Comparison of ENCODE assay signal across 14 mouse cellular contexts in the genomic region with DNA sequence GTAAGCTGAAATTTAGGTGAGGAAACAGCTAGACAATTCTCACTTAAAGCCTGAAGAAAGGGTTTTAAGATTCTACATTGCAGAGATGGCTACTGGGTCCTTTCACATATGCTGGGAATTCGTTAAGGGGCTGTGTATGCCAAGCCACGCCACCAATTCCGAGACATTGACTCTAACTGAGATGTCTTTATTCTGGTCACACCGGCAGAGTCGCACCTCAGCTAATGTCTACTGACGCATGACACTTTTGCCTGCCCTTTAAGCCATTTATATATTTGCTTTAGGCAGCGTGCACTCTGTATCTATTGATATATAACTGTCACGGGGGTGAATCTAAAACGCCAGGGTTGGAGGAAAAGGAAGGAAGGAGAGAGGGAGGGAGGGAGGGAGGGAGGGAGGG.
A peak's percentile ranks its signal among the peaks of the same experiment; 100 is the strongest.
DNase-seq lines count a peak whose midpoint lies in the region; ATAC-seq and TF ChIP-seq lines count a peak whose summit lies in the region.
"Had no signal": no experiment of that assay in that cellular context is flagged by ENCODE, and none has a peak within 500 bp of the region (broad histone marks: within the 10 kb centered on the region; RNA-seq: fewer than 3 reads in every experiment).

No protein-coding gene starts in this region.

- no peaks in the 10 kb centered on the region for H3K36me3 ChIP-seq in hindbrain, postnatal 0 days (ENCODE audit: insufficient read depth, low read length)
- H3K36me3 ChIP-seq in hindbrain, embryonic 13.5 days, result no peaks in the 10 kb centered on the region
- no peaks in the 10 kb centered on the region for H3K36me3 ChIP-seq in embryonic facial prominence, embryonic 13.5 days
- H3K36me3 ChIP-seq in forebrain, postnatal 0 days (ENCODE audit: insufficient read depth), result no peaks in the 10 kb centered on the region
- H3K36me3 ChIP-seq in midbrain, embryonic 14.5 days (ENCODE audit: control insufficient read depth, insufficient read depth, low read length), result no peaks in the 10 kb centered on the region
- H3K36me3 ChIP-seq in liver, postnatal 0 days (replicated peaks; ENCODE audit: insufficient read depth, low read length), result no peaks in the 10 kb centered on the region
- no peaks in the 10 kb centered on the region for H3K36me3 ChIP-seq in intestine, embryonic 16.5 days (ENCODE audit: control insufficient read depth, insufficient read depth, low read length)

- TF ChIP-seq EP300 in liver, postnatal 0 days (IDR thresholded peaks at IDR 0.05; ENCODE audit: low read depth), result no peak

- H3K9ac ChIP-seq in hindbrain, postnatal 0 days (replicated peaks; ENCODE audit: low read length), result no peak overlapping the region
- H3K9ac ChIP-seq in hindbrain, embryonic 13.5 days, result no peak overlapping the region
- no peak overlapping the region for H3K9ac ChIP-seq in embryonic facial prominence, embryonic 13.5 days
- no peak overlapping the region for H3K9ac ChIP-seq in forebrain, postnatal 0 days
- no peak overlapping the region for H3K9ac ChIP-seq in midbrain, embryonic 14.5 days (replicated peaks; ENCODE audit: low read length)
- H3K9ac ChIP-seq in liver, postnatal 0 days (replicated peaks), result no peak overlapping the region
- H3K9ac ChIP-seq in intestine, embryonic 16.5 days (ENCODE audit: low read depth, low read length), result no peak overlapping the region

- H3K4me2 ChIP-seq in hindbrain, postnatal 0 days (ENCODE audit: low read depth, low read length), result no peak overlapping the region
- H3K4me2 ChIP-seq in hindbrain, embryonic 13.5 days, result no peak overlapping the region
- H3K4me2 ChIP-seq in embryonic facial prominence, embryonic 13.5 days, result peak overlapping the region; percentile 40
- H3K4me2 ChIP-seq in forebrain, postnatal 0 days (ENCODE audit: low read depth), result peak overlapping the region; percentile 41
- peak overlapping the region; percentile 39 for H3K4me2 ChIP-seq in midbrain, embryonic 14.5 days (ENCODE audit: low read length)
- no peak overlapping the region for H3K4me2 ChIP-seq in liver, postnatal 0 days (ENCODE audit: low read depth, low read length)
- H3K4me2 ChIP-seq in intestine, embryonic 16.5 days (ENCODE audit: low read depth, low read length), result no peak overlapping the region

- no peak for DNase-seq in hindbrain, postnatal 0 days (ENCODE audit: low spot score)
- DNase-seq in forebrain, postnatal 0 days, result no peak
- peak; percentile 46 for DNase-seq in midbrain, embryonic 14.5 days
- no peak for DNase-seq in liver, postnatal 0 days
- no peak for DNase-seq in ovary, postnatal 10 days (ENCODE audit: low spot score)
- DNase-seq: B cell, adult 2 months; lung, postnatal 14 days; right cerebral cortex, adult 18-20 months had no signal

- H3K27ac ChIP-seq in hindbrain, postnatal 0 days, result no peak overlapping the region
- H3K27ac ChIP-seq in hindbrain, embryonic 13.5 days, result no peak overlapping the region
- H3K27ac ChIP-seq in embryonic facial prominence, embryonic 13.5 days, result peak overlapping the region; percentile 84
- no peak overlapping the region for H3K27ac ChIP-seq in forebrain, postnatal 0 days (ENCODE audit: low read depth, low read length)
- H3K27ac ChIP-seq in midbrain, embryonic 14.5 days (replicated peaks; ENCODE audit: low read depth, low read length), result no peak overlapping the region
- no peak overlapping the region for H3K27ac ChIP-seq in liver, postnatal 0 days (ENCODE audit: low read depth)
- H3K27ac ChIP-seq in intestine, embryonic 16.5 days (ENCODE audit: low read length), result no peak overlapping the region
- H3K27ac ChIP-seq: kidney, postnatal 0 days had no signal

- H3K27me3 ChIP-seq in hindbrain, postnatal 0 days (ENCODE audit: insufficient read depth, low read length), result no peaks in the 10 kb centered on the region
- no peaks in the 10 kb centered on the region for H3K27me3 ChIP-seq in hindbrain, embryonic 13.5 days
- no peaks in the 10 kb centered on the region for H3K27me3 ChIP-seq in embryonic facial prominence, embryonic 13.5 days
- H3K27me3 ChIP-seq in forebrain, postnatal 0 days (ENCODE audit: insufficient read depth, low read length), result no peaks in the 10 kb centered on the region
- no peaks in the 10 kb centered on the region for H3K27me3 ChIP-seq in midbrain, embryonic 14.5 days (ENCODE audit: control insufficient read depth, insufficient read depth, low read length)
- H3K27me3 ChIP-seq in liver, postnatal 0 days (ENCODE audit: insufficient read depth, low read length), result no peaks in the 10 kb centered on the region
- H3K27me3 ChIP-seq in intestine, embryonic 16.5 days (replicated peaks; ENCODE audit: control insufficient read depth, insufficient read depth, low read length), result no peaks in the 10 kb centered on the region
- H3K27me3 ChIP-seq: megakaryocyte, embryonic 14.5 days; Patski had no signal

- no peaks in the 10 kb centered on the region for H3K4me1 ChIP-seq in hindbrain, postnatal 0 days (ENCODE audit: insufficient read depth, low read length)
- H3K4me1 ChIP-seq in hindbrain, embryonic 13.5 days (replicated peaks), result no peaks in the 10 kb centered on the region
- H3K4me1 ChIP-seq in embryonic facial prominence, embryonic 13.5 days, result peaks cover 34% of the 10 kb centered on the region
- H3K4me1 ChIP-seq in forebrain, postnatal 0 days (ENCODE audit: insufficient read depth), result no peaks in the 10 kb centered on the region
- H3K4me1 ChIP-seq in midbrain, embryonic 14.5 days (ENCODE audit: control insufficient read depth, insufficient read depth, low read length), result 0 out of 2 replicates have a peak, but pooled peaks cover 5% of the 10 kb centered on the region
- no peaks in the 10 kb centered on the region; the same call in 1 of the 2 replicates for H3K4me1 ChIP-seq in liver, postnatal 0 days (ENCODE audit: insufficient read depth)
- no peaks in the 10 kb centered on the region for H3K4me1 ChIP-seq in intestine, embryonic 16.5 days (ENCODE audit: control insufficient read depth, insufficient read depth, low read length)
- H3K4me1 ChIP-seq: megakaryocyte, embryonic 14.5 days had no signal

- ATAC-seq in hindbrain, postnatal 0 days, result peak; percentile 27; the same call in 1 of the 2 replicates
- no peak for ATAC-seq in hindbrain, embryonic 13.5 days (ENCODE audit: low FRiP score)
- no peak for ATAC-seq in embryonic facial prominence, embryonic 13.5 days (ENCODE audit: insufficient number of reproducible peaks, insufficient read depth, low FRiP score, low TSS enrichment, low read depth)
- no peak for ATAC-seq in forebrain, postnatal 0 days
- no peak for ATAC-seq in midbrain, embryonic 14.5 days (ENCODE audit: low FRiP score, low TSS enrichment)
- no peak for ATAC-seq in liver, postnatal 0 days
- no peak for ATAC-seq in intestine, embryonic 16.5 days

- no peak for TF ChIP-seq CTCF in hindbrain, postnatal 0 days (IDR thresholded peaks at IDR 0.05; ENCODE audit: low read depth)
- no peak for TF ChIP-seq CTCF in forebrain, postnatal 0 days (IDR thresholded peaks at IDR 0.05; ENCODE audit: low read depth)
- no peak for TF ChIP-seq CTCF in liver, postnatal 0 days (IDR thresholded peaks at IDR 0.05; ENCODE audit: low read depth)

- no peak overlapping the region for H3K4me3 ChIP-seq in hindbrain, postnatal 0 days (ENCODE audit: low read length)
- H3K4me3 ChIP-seq in hindbrain, embryonic 13.5 days, result no peak overlapping the region
- H3K4me3 ChIP-seq in embryonic facial prominence, embryonic 13.5 days, result no peak overlapping the region
- H3K4me3 ChIP-seq in forebrain, postnatal 0 days (ENCODE audit: low read depth, low read length), result 0 out of 2 replicates have a peak overlapping the region, but pooled peaks have one; percentile 2
- H3K4me3 ChIP-seq in midbrain, embryonic 14.5 days (replicated peaks; ENCODE audit: low read depth, low read length), result no peak overlapping the region
- H3K4me3 ChIP-seq in liver, postnatal 0 days (ENCODE audit: low read depth, low read length), result no peak overlapping the region
- no peak overlapping the region for H3K4me3 ChIP-seq in intestine, embryonic 16.5 days (ENCODE audit: low read length)
- H3K4me3 ChIP-seq: megakaryocyte, embryonic 14.5 days had no signal

- H3K9me3 ChIP-seq in hindbrain, postnatal 0 days (ENCODE audit: low read length), result no peaks in the 10 kb centered on the region
- H3K9me3 ChIP-seq in hindbrain, embryonic 13.5 days, result no peaks in the 10 kb centered on the region
- H3K9me3 ChIP-seq in embryonic facial prominence, embryonic 13.5 days, result no peaks in the 10 kb centered on the region
- H3K9me3 ChIP-seq in forebrain, postnatal 0 days (ENCODE audit: low read length), result no peaks in the 10 kb centered on the region
- no peaks in the 10 kb centered on the region for H3K9me3 ChIP-seq in midbrain, embryonic 14.5 days (ENCODE audit: control insufficient read depth, low read length)
- no peaks in the 10 kb centered on the region for H3K9me3 ChIP-seq in liver, postnatal 0 days (ENCODE audit: low read length)
- H3K9me3 ChIP-seq in intestine, embryonic 16.5 days (ENCODE audit: control insufficient read depth, low read length), result no peaks in the 10 kb centered on the region
- H3K9me3 ChIP-seq: megakaryocyte, embryonic 14.5 days had no signal

- WGBS in hindbrain, postnatal 0 days, result 48% methylated on average over 9 of the region's 9 CpGs
- WGBS in hindbrain, embryonic 13.5 days, result 53% methylated on average over 9 of the region's 9 CpGs
- whole genome bisulfite sequencing in embryonic facial prominence, embryonic 13.5 days, result 27% methylated on average over 9 of the region's 9 CpGs
- 23% methylated on average over 9 of the region's 9 CpGs for WGBS in forebrain, postnatal 0 days
- 14% methylated on average over 9 of the region's 9 CpGs for WGBS in midbrain, embryonic 14.5 days
- 61% methylated on average over 9 of the region's 9 CpGs for WGBS in liver, postnatal 0 days (ENCODE audit: insufficient replicate concordance)
- 53% methylated on average over 9 of the region's 9 CpGs for WGBS in intestine, embryonic 16.5 days

Comparison
In these comparisons a context has a peak if more than half of its experiments do, and no peak if none do; other contexts are left out.
1. H3K4me2 ChIP-seq: peak in embryonic facial prominence, embryonic 13.5 days (single experiment), forebrain, postnatal 0 days (single experiment) and midbrain, embryonic 14.5 days (single experiment); none in hindbrain, postnatal 0 days (single experiment), hindbrain, embryonic 13.5 days (single experiment), liver, postnatal 0 days (single experiment) and intestine, embryonic 16.5 days (single experiment).